Mouse (Mus musculus): Measurements from ENCODE around the gene Cdk6. TPM values are rescaled to one million over a fixed set of nuclear protein-coding genes. Genes with fewer than 3 reads are reported as not detected.

Gene Cdk6
- total RNA-seq (2014; rRNA removed) = 16.5 and 21.9 TPM in 2 replicates
- polyA plus RNA-seq (2015; fragmentation: Nextera tagmentation; extraction: Ambion mirVana) = 12.2 and 12.8 TPM in 2 replicates

DNA sequence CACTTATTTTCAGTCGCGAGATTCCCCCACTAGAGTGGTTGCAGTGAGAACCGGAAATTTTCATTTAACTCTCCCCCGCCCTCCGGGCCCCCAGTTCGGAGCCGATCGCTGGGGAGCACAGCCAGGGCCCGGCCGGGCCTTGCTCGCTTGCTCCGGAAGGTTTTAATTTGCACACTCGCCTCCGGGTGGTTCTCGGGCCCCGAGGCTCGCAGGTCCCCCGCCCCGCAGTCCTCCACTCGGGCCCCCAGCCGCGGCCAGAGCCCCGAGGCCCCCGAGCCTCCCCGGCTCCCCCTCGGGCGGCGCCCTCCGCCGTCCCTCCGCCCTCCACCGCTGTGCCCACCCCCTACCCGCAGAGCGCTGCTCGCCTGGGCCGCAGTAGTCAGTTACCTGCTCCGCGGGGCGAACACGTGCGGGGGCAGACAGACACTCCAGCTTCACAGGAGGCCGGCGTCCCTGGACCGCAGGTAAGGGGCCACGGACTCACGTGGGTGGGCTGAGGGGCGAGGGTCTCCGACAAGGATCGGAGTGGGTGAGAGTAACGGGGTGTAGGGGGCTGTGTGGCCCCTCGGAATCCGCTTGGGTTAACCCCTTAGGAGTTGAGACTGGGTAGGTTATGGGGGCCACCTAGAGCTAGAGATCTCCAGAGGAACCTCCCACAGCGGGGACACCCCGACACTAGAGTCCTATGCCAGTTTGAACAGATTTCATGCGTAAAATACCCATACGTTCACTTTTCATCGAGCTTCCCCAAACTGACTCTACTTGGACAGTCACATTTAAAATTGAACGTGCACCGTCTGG, at the start of gene Cdk6:
TSS of gene Cdk6 (plus strand) at position 375 of the 801 bp plus-strand sequence.
- H3K27me3 ChIP-seq (ENCODE audit: insufficient read depth, low read length) = no peaks in the 10 kb centered on the region
- DNase-seq (ENCODE audit: low spot score) (peak; percentile 39), ATAC-seq (peak; percentile 36; the same call in 1 of the 2 replicates)
- peak within 1 kb of the TSS; percentile 62 for H3K4me3 ChIP-seq (ENCODE audit: low read length)
- H3K27ac ChIP-seq = peak within 1 kb of the TSS; percentile 70
- H3K4me1 ChIP-seq (ENCODE audit: insufficient read depth, low read length) = no peaks in the 10 kb centered on the region
- TF ChIP-seq CTCF (IDR thresholded peaks at IDR 0.05; ENCODE audit: low read depth) = no peak
- no peaks in the 10 kb centered on the region for H3K36me3 ChIP-seq (ENCODE audit: insufficient read depth, low read length)
- H3K9me3 ChIP-seq (ENCODE audit: low read length) = no peaks in the 10 kb centered on the region
- H3K9ac ChIP-seq (replicated peaks; ENCODE audit: low read length) = peak within 1 kb of the TSS; percentile 49
- H3K4me2 ChIP-seq (ENCODE audit: low read depth, low read length) = peak within 1 kb of the TSS; percentile 90
- 2% methylated on average over 57 of the region's 59 CpGs for WGBS

DNA sequence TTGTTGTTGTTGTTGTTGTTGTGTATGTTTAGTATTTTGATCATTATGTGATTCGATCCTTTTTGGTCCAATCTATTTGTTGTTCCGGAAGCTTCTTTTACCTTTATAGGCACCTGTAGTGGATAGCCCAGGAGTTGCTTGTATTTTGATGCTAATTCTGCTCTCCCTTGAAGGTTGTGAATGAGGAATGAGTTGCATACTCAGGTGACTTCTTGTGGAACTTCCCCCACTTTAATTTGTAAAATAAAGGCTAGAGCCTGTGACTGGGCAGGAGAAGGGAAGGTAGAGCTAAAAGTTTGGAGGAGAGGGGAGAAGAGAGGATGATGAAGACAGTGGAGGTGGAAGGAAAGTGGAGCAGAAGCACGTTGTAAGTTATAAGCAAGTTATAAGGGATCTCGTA, 47.6 kb upstream of the Cdk6 start:
- Histone ChIP-seq H3K9me3 (ENCODE audit: low read length) (no peaks in the 10 kb centered on the region), H3K4me3 (ENCODE audit: low read length) (no peak overlapping the region)

GRCm38 (mm10) chr5:3300801-3301457, 40.4 kb upstream of the Cdk6 start:
- H3K4me2 ChIP-seq (ENCODE audit: low read depth, low read length) = no peak overlapping the region
- WGBS = 86% methylated on average over 12 of the region's 12 CpGs
- H3K27me3 ChIP-seq (ENCODE audit: insufficient read depth, low read length) = no peaks in the 10 kb centered on the region
- TF ChIP-seq CTCF (IDR thresholded peaks at IDR 0.05; ENCODE audit: low read depth) = no peak
- H3K36me3 ChIP-seq (ENCODE audit: insufficient read depth, low read length) = no peaks in the 10 kb centered on the region
- no peak overlapping the region for H3K27ac ChIP-seq
- no peaks in the 10 kb centered on the region for H3K4me1 ChIP-seq (ENCODE audit: insufficient read depth, low read length)
- no peak overlapping the region for H3K9ac ChIP-seq (replicated peaks; ENCODE audit: low read length)
- H3K4me3 ChIP-seq (ENCODE audit: low read length) = no peak overlapping the region
- ATAC-seq = no peak
- H3K9me3 ChIP-seq (ENCODE audit: low read length) = no peaks in the 10 kb centered on the region
- DNase-seq (ENCODE audit: low spot score) = no peak

More for the DNA sequence above, 47.6 kb upstream of the Cdk6 start:
- Histone ChIP-seq H3K27me3 (ENCODE audit: insufficient read depth, low read length) (no peaks in the 10 kb centered on the region), H3K36me3 (ENCODE audit: insufficient read depth, low read length) (no peaks in the 10 kb centered on the region), H3K27ac (no peak overlapping the region), H3K4me1 (ENCODE audit: insufficient read depth, low read length) (no peaks in the 10 kb centered on the region), H3K9ac (replicated peaks; ENCODE audit: low read length) (no peak overlapping the region), H3K4me2 (ENCODE audit: low read depth, low read length) (no peak overlapping the region)
- no peak for TF ChIP-seq CTCF (IDR thresholded peaks at IDR 0.05; ENCODE audit: low read depth)
- DNase-seq (ENCODE audit: low spot score) (no peak), ATAC-seq (no peak)
- 89% methylated on average over 4 of the region's 4 CpGs for WGBS

- no peaks in the 10 kb centered on the region for H3K36me3 ChIP-seq (ENCODE audit: insufficient read depth, low read length)
- DNase-seq (ENCODE audit: low spot score) (no peak), ATAC-seq (no peak)
- WGBS = 77% methylated on average over 5 of the region's 5 CpGs
- H3K27me3 ChIP-seq (ENCODE audit: insufficient read depth, low read length) = no peaks in the 10 kb centered on the region
- no peaks in the 10 kb centered on the region for H3K9me3 ChIP-seq (ENCODE audit: low read length)
- H3K9ac ChIP-seq (replicated peaks; ENCODE audit: low read length) = no peak overlapping the region
- H3K4me3 ChIP-seq (ENCODE audit: low read length) = no peak overlapping the region
- no peak overlapping the region for H3K4me2 ChIP-seq (ENCODE audit: low read depth, low read length)
- no peak for TF ChIP-seq CTCF (IDR thresholded peaks at IDR 0.05; ENCODE audit: low read depth)
- no peaks in the 10 kb centered on the region for H3K4me1 ChIP-seq (ENCODE audit: insufficient read depth, low read length)
- no peak overlapping the region for H3K27ac ChIP-seq
Observed at GRCm38 (mm10) chr5:3301535-3301934, 39.8 kb upstream of the Cdk6 start.

- no peak for DNase-seq (ENCODE audit: low spot score)
- Histone ChIP-seq H3K9me3 (ENCODE audit: low read length) (no peaks in the 10 kb centered on the region), H3K9ac (replicated peaks; ENCODE audit: low read length) (no peak overlapping the region), H3K36me3 (ENCODE audit: insufficient read depth, low read length) (no peaks in the 10 kb centered on the region), H3K27ac (no peak overlapping the region), H3K4me2 (ENCODE audit: low read depth, low read length) (no peak overlapping the region), H3K27me3 (ENCODE audit: insufficient read depth, low read length) (no peaks in the 10 kb centered on the region), H3K4me3 (ENCODE audit: low read length) (no peak overlapping the region), H3K4me1 (ENCODE audit: insufficient read depth, low read length) (no peaks in the 10 kb centered on the region)
- ATAC-seq = no peak
- 97% methylated on average over 9 of the region's 9 CpGs for WGBS
- no peak for TF ChIP-seq CTCF (IDR thresholded peaks at IDR 0.05; ENCODE audit: low read depth)
Observed at GRCm38 (mm10) chr5:3303876-3304275, 37.4 kb upstream of the Cdk6 start.

DNA sequence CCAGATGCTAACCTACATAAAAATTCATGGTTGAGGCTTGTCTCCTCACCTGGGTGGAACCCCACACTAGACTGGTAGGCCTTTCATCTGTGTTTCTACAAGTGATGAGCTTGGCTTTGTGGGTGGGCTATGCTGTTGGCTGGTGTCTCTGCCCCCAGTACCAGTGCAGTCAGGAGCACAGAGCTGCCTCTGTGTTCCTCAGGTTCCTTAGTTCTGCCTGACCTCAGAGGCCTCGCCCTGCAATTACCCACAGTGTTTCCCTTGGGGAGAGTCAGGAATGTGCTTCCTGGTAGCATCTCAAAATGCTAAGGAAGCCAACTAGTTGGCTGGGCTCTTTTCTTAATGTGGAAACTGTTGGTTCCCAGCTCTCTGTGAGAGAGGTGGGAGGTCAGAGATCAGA, 35.1 kb upstream of the Cdk6 start:
- TF ChIP-seq CTCF (IDR thresholded peaks at IDR 0.05; ENCODE audit: low read depth) = no peak
- H3K4me3 ChIP-seq (ENCODE audit: low read length) = no peak overlapping the region
- H3K27ac ChIP-seq = no peak overlapping the region
- DNase-seq (ENCODE audit: low spot score) (no peak), ATAC-seq (no peak)
- no peaks in the 10 kb centered on the region for H3K36me3 ChIP-seq (ENCODE audit: insufficient read depth, low read length)
- H3K9me3 ChIP-seq (ENCODE audit: low read length) = no peaks in the 10 kb centered on the region
- WGBS = 70% methylated on average over 1 of the region's 1 CpGs
- no peaks in the 10 kb centered on the region for H3K4me1 ChIP-seq (ENCODE audit: insufficient read depth, low read length)
- H3K9ac ChIP-seq (replicated peaks; ENCODE audit: low read length) = no peak overlapping the region
- H3K27me3 ChIP-seq (ENCODE audit: insufficient read depth, low read length) = no peaks in the 10 kb centered on the region
- no peak overlapping the region for H3K4me2 ChIP-seq (ENCODE audit: low read depth, low read length)

DNA sequence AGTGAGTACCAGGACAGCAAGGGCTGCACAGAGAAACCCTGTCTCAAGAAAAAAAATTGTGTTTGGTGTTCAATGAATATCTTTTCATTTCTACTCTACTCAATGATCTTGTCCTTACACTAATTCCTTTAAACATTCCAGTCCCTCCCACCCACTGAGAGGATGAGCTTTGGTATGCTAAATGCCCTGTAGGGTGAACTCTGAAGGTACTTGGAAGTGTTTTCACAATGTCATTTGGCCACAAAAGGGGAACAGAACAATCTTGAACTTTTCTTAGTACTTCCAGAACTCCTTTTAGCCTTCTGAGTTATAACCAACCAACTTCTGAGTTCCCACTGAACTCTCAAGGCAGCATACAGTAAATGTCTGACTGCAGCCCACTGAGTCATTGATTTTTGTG, 32.2 kb upstream of the Cdk6 start:
- no peaks in the 10 kb centered on the region for H3K27me3 ChIP-seq (ENCODE audit: insufficient read depth, low read length)
- no peaks in the 10 kb centered on the region for H3K4me1 ChIP-seq (ENCODE audit: insufficient read depth, low read length)
- TF ChIP-seq CTCF (IDR thresholded peaks at IDR 0.05; ENCODE audit: low read depth) = no peak
- H3K27ac ChIP-seq = no peak overlapping the region
- DNase-seq (ENCODE audit: low spot score) = no peak
- no peak overlapping the region for H3K9ac ChIP-seq (replicated peaks; ENCODE audit: low read length)
- no peak for ATAC-seq
- no peak overlapping the region for H3K4me2 ChIP-seq (ENCODE audit: low read depth, low read length)
- no peak overlapping the region for H3K4me3 ChIP-seq (ENCODE audit: low read length)
- no peaks in the 10 kb centered on the region for H3K9me3 ChIP-seq (ENCODE audit: low read length)
- no peaks in the 10 kb centered on the region for H3K36me3 ChIP-seq (ENCODE audit: insufficient read depth, low read length)

All from hindbrain, postnatal 0 days (tissue).